Mouse (Mus musculus) heart, postnatal 0 days (tissue): ENCODE results near the gene Ikzf4. TPM values are rescaled to one million over a fixed set of nuclear protein-coding genes. Genes with fewer than 3 reads are reported as not detected.

Source experiments
- ATAC-seq: fragments of 200-750 bp; cut with Nextera tagmentation; 2 replicates; pipeline ENCODE4 v1.8.0; 2017; ENCODE audit warnings: low read depth, moderate number of reproducible peaks, moderate library complexity; ENCODE audit not compliant: insufficient read depth
- DNase-seq: peaks from one replicate; pipeline ENCODE4 v3.0.0-alpha.2; 2016; ENCODE audit warnings: low spot score
- H3K27ac ChIP-seq: fragments of 300-500 bp; sonication (generic); 2 replicates; pipeline ENCODE4 v1.5.1; 2014; ENCODE audit warnings: low read depth, mild to moderate bottlenecking
- H3K27me3 ChIP-seq: fragments of 300-500 bp; sonication (generic); 2 replicates; pipeline ENCODE4 v1.6.1; 2014; ENCODE audit warnings: low read length, mixed read lengths; ENCODE audit not compliant: control insufficient read depth, insufficient read depth
- H3K36me3 ChIP-seq: fragments of 300-500 bp; sonication (generic); replicated peaks from 2 replicates; pipeline ENCODE4 v1.6.1; 2014; ENCODE audit warnings: low read length, mixed read lengths; ENCODE audit not compliant: control insufficient read depth, insufficient read depth
- H3K4me1 ChIP-seq: fragments of 300-500 bp; sonication (generic); 2 replicates; pipeline ENCODE4 v1.6.1; 2014; ENCODE audit warnings: antibody characterized with exemption; ENCODE audit not compliant: control insufficient read depth, insufficient read depth
- H3K4me2 ChIP-seq: fragments of 300-500 bp; sonication (generic); 2 replicates; pipeline ENCODE4 v1.6.1; 2014; ENCODE audit warnings: low read depth, mild to moderate bottlenecking, low read length, moderate library complexity
- H3K4me3 ChIP-seq: fragments of 300-500 bp; sonication (generic); 2 replicates; pipeline ENCODE4 v1.5.1; 2014; ENCODE audit warnings: low read depth, low read length
- H3K9ac ChIP-seq: fragments of 300-500 bp; sonication (generic); replicated peaks from 2 replicates; pipeline ENCODE4 v1.6.1; 2014; ENCODE audit warnings: low read depth, low read length, mixed read lengths
- H3K9me3 ChIP-seq: fragments of 300-500 bp; sonication (generic); replicated peaks from 2 replicates; pipeline ENCODE4 v1.6.1; 2016; ENCODE audit warnings: low read length; ENCODE audit not compliant: control insufficient read depth
- CTCF ChIP-seq: IDR thresholded peaks from 2 replicates; pipeline ENCODE4 v1.5.1; 2016; ENCODE audit warnings: antibody characterized with exemption, control low read depth, low read depth
- EP300 ChIP-seq: IDR thresholded peaks from 2 replicates; pipeline ENCODE4 v1.6.1; 2016; ENCODE audit warnings: antibody characterized with exemption, low read depth
- WGBS: fragments of 180-500 bp; shearing (Covaris S2); extraction: QIAGEN DNeasy Blood & Tissue Kit; methylation state at CpG from one replicate; pipeline ENCODE4 v1.1.7; 2014; 5-methylcytosine and 5-hydroxymethylcytosine counted together
- polyA plus RNA-seq: library from polyadenylated mRNA; unstranded; fragments of >200 nt; fragmentation: Nextera tagmentation; extraction: Ambion mirVana; gene quantifications from 2 replicates; pipeline ENCODE4 v1.2.1, GENCODE M21; 2015
- total RNA-seq: library from RNA; depleted of rRNA; stranded (reverse); fragments of >200 nt; gene quantifications from 2 replicates; pipeline ENCODE4 v1.2.3, GENCODE M21; 2014; ENCODE audit warnings: low replicate concordance

Ikzf4 gene
- total and polyA plus RNA-seq, 2 experiments from 2014 or later: 0.11 to 0.59 TPM

GRCm38 (mm10) chr10:128598476-128598875 lies 47.3 kb downstream of the Ikzf4 start:
- H3K9ac ChIP-seq: no peak overlapping the region
- no peak overlapping the region for H3K4me2 ChIP-seq
- no peak for DNase-seq
- WGBS: 57% methylated on average over 2 of the region's 2 CpGs
- no peak overlapping the region for H3K4me3 ChIP-seq
- no peak for TF ChIP-seq EP300
- no peak for TF ChIP-seq CTCF
- no peaks in the 10 kb centered on the region for H3K27me3 ChIP-seq
- no peak overlapping the region for H3K27ac ChIP-seq
- H3K9me3 ChIP-seq: no peaks in the 10 kb centered on the region
- no peaks in the 10 kb centered on the region for H3K36me3 ChIP-seq
- ATAC-seq: no peak
- no peaks in the 10 kb centered on the region for H3K4me1 ChIP-seq

- WGBS: 64% methylated on average over 5 of the region's 5 CpGs
- DNase-seq (no peak), ATAC-seq (no peak)
- Histone ChIP-seq H3K27ac (no peak overlapping the region), H3K27me3 (peaks cover 16% of the 10 kb centered on the region; the same call in 1 of the 2 replicates), H3K9me3 (no peaks in the 10 kb centered on the region), H3K4me2 (no peak overlapping the region), H3K36me3 (no peaks in the 10 kb centered on the region), H3K9ac (no peak overlapping the region), H3K4me1 (peaks cover 5% of the 10 kb centered on the region), H3K4me3 (no peak overlapping the region)
- no peak for TF ChIP-seq EP300
- TF ChIP-seq CTCF: no peak
These were observed 53.0 kb downstream of the Ikzf4 start for GRCm38 (mm10) chr10:128592797-128593196.

- no peaks in the 10 kb centered on the region for H3K36me3 ChIP-seq
- no peak overlapping the region for H3K27ac ChIP-seq
- H3K27me3 ChIP-seq: peaks cover 19% of the 10 kb centered on the region; the same call in 1 of the 2 replicates
- no peak overlapping the region for H3K4me2 ChIP-seq
- 65% methylated on average over 6 of the region's 6 CpGs for WGBS
- ATAC-seq: no peak
- no peak overlapping the region for H3K9ac ChIP-seq
- TF ChIP-seq EP300 (no peak), CTCF (no peak)
- peaks cover 5% of the 10 kb centered on the region for H3K4me1 ChIP-seq
- H3K4me3 ChIP-seq: no peak overlapping the region
- no peak for DNase-seq
- no peaks in the 10 kb centered on the region for H3K9me3 ChIP-seq
These were observed 54.4 kb downstream of the Ikzf4 start for GRCm38 (mm10) chr10:128591436-128591835.

GRCm38 (mm10) chr10:128590193-128590690 lies 55.5 kb downstream of the Ikzf4 start:
- peak overlapping the region; percentile 43 for H3K9ac ChIP-seq
- peak overlapping the region; percentile 79 for H3K4me3 ChIP-seq
- DNase-seq (no peak), ATAC-seq (peak; percentile 47; the same call in 1 of the 2 replicates)
- no peak overlapping the region for H3K27ac ChIP-seq
- H3K27me3 ChIP-seq: peaks cover 19% of the 10 kb centered on the region; the same call in 1 of the 2 replicates
- peaks cover 5% of the 10 kb centered on the region for H3K4me1 ChIP-seq
- TF ChIP-seq CTCF (peak; percentile 56), EP300 (no peak)
- H3K9me3 ChIP-seq: no peaks in the 10 kb centered on the region
- under 1% methylated on average over 40 of the region's 43 CpGs for WGBS
- peak overlapping the region; percentile 92 for H3K4me2 ChIP-seq
- no peaks in the 10 kb centered on the region for H3K36me3 ChIP-seq

GRCm38 (mm10) chr10:128589464-128590192 lies 56.2 kb downstream of the Ikzf4 start, which contains the start of gene Erbb3:
Gene Erbb3 (minus strand): TSS chr10:128589652.
- TF ChIP-seq EP300 (no peak), CTCF (no peak)
- Histone ChIP-seq H3K4me2 (peak within 1 kb of the TSS; percentile 92), H3K36me3 (no peaks in the 10 kb centered on the region), H3K4me1 (peaks cover 5% of the 10 kb centered on the region), H3K9ac (peak within 1 kb of the TSS; percentile 43), H3K9me3 (no peaks in the 10 kb centered on the region), H3K27ac (no peak within 1 kb of the TSS), H3K4me3 (peak within 1 kb of the TSS; percentile 79), H3K27me3 (peaks cover 19% of the 10 kb centered on the region; the same call in 1 of the 2 replicates)
- DNase-seq: no peak
- peak; percentile 42 for ATAC-seq
- WGBS: under 1% methylated on average over 43 of the region's 43 CpGs
